In genomic region chr14:67573451-67573995, GRCm38 (mm10) we compare ENCODE assay signal across 25 mouse cellular contexts.
A peak's percentile ranks its signal among the peaks of the same experiment; 100 is the strongest.
DNase-seq lines count a peak whose midpoint lies in the region; ATAC-seq and TF ChIP-seq lines count a peak whose summit lies in the region.
"Had no signal": no experiment of that assay in that cellular context is flagged by ENCODE, and none has a peak within 500 bp of the region (broad histone marks: within the 10 kb centered on the region; RNA-seq: fewer than 3 reads in every experiment).

No protein-coding gene starts in this region.

- no peaks in the 10 kb centered on the region for H3K9me3 ChIP-seq in embryonic facial prominence, embryonic 10.5 days
- H3K9me3 ChIP-seq in embryonic facial prominence, embryonic 14.5 days (ENCODE audit: control insufficient read depth, low read length), result no peaks in the 10 kb centered on the region
- no peaks in the 10 kb centered on the region for H3K9me3 ChIP-seq in hindbrain, embryonic 10.5 days
- no peaks in the 10 kb centered on the region for H3K9me3 ChIP-seq in hindbrain, postnatal 0 days (ENCODE audit: low read length)
- H3K9me3 ChIP-seq: embryonic facial prominence, embryonic 13.5 days; forebrain, embryonic 10.5 days; forebrain, embryonic 13.5 days; heart, embryonic 10.5 days; heart, embryonic 13.5 days; hindbrain, embryonic 13.5 days had no signal

- no peak for TF ChIP-seq CTCF in hindbrain, postnatal 0 days (IDR thresholded peaks at IDR 0.05; ENCODE audit: low read depth)

- peaks cover 69% of the 10 kb centered on the region for H3K27me3 ChIP-seq in embryonic facial prominence, embryonic 10.5 days (replicated peaks; ENCODE audit: low read depth, poor library complexity, severe bottlenecking)
- peaks cover 13% of the 10 kb centered on the region; the same call in 1 of the 2 replicates for H3K27me3 ChIP-seq in embryonic facial prominence, embryonic 14.5 days (replicated peaks; ENCODE audit: control insufficient read depth, insufficient read depth, low read length)
- peaks cover 56% of the 10 kb centered on the region for H3K27me3 ChIP-seq in hindbrain, embryonic 10.5 days (ENCODE audit: insufficient read depth, poor library complexity, severe bottlenecking)
- no peaks in the 10 kb centered on the region for H3K27me3 ChIP-seq in hindbrain, postnatal 0 days (ENCODE audit: insufficient read depth, low read length)

- H3K36me3 ChIP-seq in embryonic facial prominence, embryonic 10.5 days (replicated peaks), result no peaks in the 10 kb centered on the region
- no peaks in the 10 kb centered on the region for H3K36me3 ChIP-seq in embryonic facial prominence, embryonic 14.5 days (ENCODE audit: control insufficient read depth, insufficient read depth, low read length)
- H3K36me3 ChIP-seq in hindbrain, embryonic 10.5 days, result no peaks in the 10 kb centered on the region
- no peaks in the 10 kb centered on the region for H3K36me3 ChIP-seq in hindbrain, postnatal 0 days (ENCODE audit: insufficient read depth, low read length)
- H3K36me3 ChIP-seq: embryonic facial prominence, embryonic 13.5 days; forebrain, embryonic 10.5 days; heart, embryonic 10.5 days; heart, embryonic 13.5 days; hindbrain, embryonic 13.5 days had no signal

- no peak overlapping the region for H3K27ac ChIP-seq in embryonic facial prominence, embryonic 10.5 days (replicated peaks)
- no peak overlapping the region for H3K27ac ChIP-seq in embryonic facial prominence, embryonic 14.5 days (replicated peaks; ENCODE audit: low read depth, low read length)
- H3K27ac ChIP-seq in hindbrain, embryonic 10.5 days, result no peak overlapping the region
- no peak overlapping the region for H3K27ac ChIP-seq in hindbrain, postnatal 0 days
- H3K27ac ChIP-seq: embryonic facial prominence, embryonic 13.5 days; forebrain, embryonic 10.5 days; forebrain, embryonic 13.5 days; heart, adult 2 months; heart, embryonic 10.5 days; heart, embryonic 13.5 days; hindbrain, embryonic 13.5 days had no signal

- 0 out of 2 replicates have a peak, but pooled peaks have one; percentile 22 for ATAC-seq in embryonic facial prominence, embryonic 14.5 days (ENCODE audit: low read depth)
- no peak for ATAC-seq in hindbrain, postnatal 0 days
- ATAC-seq: activated CD4-positive, CD25-positive, alpha-beta regulatory T cell, adult 4 months; forebrain, embryonic 13.5 days; forebrain, embryonic 16.5 days; hindbrain, embryonic 16.5 days; inflammation-experienced regulatory T-cells, adult 6 months; intestine, embryonic 16.5 days had no signal

- no peak overlapping the region for H3K4me3 ChIP-seq in embryonic facial prominence, embryonic 10.5 days
- H3K4me3 ChIP-seq in embryonic facial prominence, embryonic 14.5 days (ENCODE audit: low read depth, low read length), result no peak overlapping the region
- no peak overlapping the region for H3K4me3 ChIP-seq in hindbrain, embryonic 10.5 days
- H3K4me3 ChIP-seq in hindbrain, postnatal 0 days (ENCODE audit: low read length), result no peak overlapping the region
- H3K4me3 ChIP-seq: embryonic facial prominence, embryonic 13.5 days; forebrain, embryonic 10.5 days; forebrain, embryonic 13.5 days; heart, adult 2 months; heart, embryonic 10.5 days; heart, embryonic 13.5 days; hindbrain, embryonic 13.5 days had no signal

- no peak overlapping the region for H3K9ac ChIP-seq in embryonic facial prominence, embryonic 14.5 days (ENCODE audit: low read depth, low read length)
- no peak overlapping the region for H3K9ac ChIP-seq in hindbrain, postnatal 0 days (replicated peaks; ENCODE audit: low read length)
- H3K9ac ChIP-seq: embryonic facial prominence, embryonic 13.5 days; forebrain, embryonic 13.5 days; heart, embryonic 13.5 days; hindbrain, embryonic 13.5 days had no signal

- WGBS in embryonic facial prominence, embryonic 10.5 days, result 35% methylated on average over 12 of the region's 12 CpGs
- 40% methylated on average over 12 of the region's 12 CpGs for WGBS in embryonic facial prominence, embryonic 14.5 days
- WGBS in hindbrain, embryonic 10.5 days, result 65% methylated on average over 12 of the region's 12 CpGs
- 83% methylated on average over 12 of the region's 12 CpGs for WGBS in hindbrain, postnatal 0 days

- peaks cover 52% of the 10 kb centered on the region for H3K4me1 ChIP-seq in embryonic facial prominence, embryonic 10.5 days
- peaks cover 30% of the 10 kb centered on the region for H3K4me1 ChIP-seq in embryonic facial prominence, embryonic 14.5 days (ENCODE audit: control insufficient read depth, insufficient read depth, low read length)
- peaks cover 26% of the 10 kb centered on the region for H3K4me1 ChIP-seq in hindbrain, embryonic 10.5 days (replicated peaks)
- H3K4me1 ChIP-seq in hindbrain, postnatal 0 days (ENCODE audit: insufficient read depth, low read length), result peaks cover 7% of the 10 kb centered on the region; the same call in 1 of the 2 replicates

- H3K4me2 ChIP-seq in embryonic facial prominence, embryonic 14.5 days (ENCODE audit: low read depth, low read length), result no peak overlapping the region
- H3K4me2 ChIP-seq in hindbrain, postnatal 0 days (ENCODE audit: low read depth, low read length), result no peak overlapping the region
- H3K4me2 ChIP-seq: embryonic facial prominence, embryonic 13.5 days; forebrain, embryonic 13.5 days; heart, embryonic 13.5 days; hindbrain, embryonic 13.5 days had no signal

- peak; percentile 49 for DNase-seq in embryo, embryonic 10 days (ENCODE audit: low spot score)
- DNase-seq in embryo, embryonic 9.5 days (ENCODE audit: extremely low spot score), result no peak
- peak; percentile 41 for DNase-seq in embryonic facial prominence, embryonic 10.5 days (ENCODE audit: low spot score)
- DNase-seq in embryonic facial prominence, embryonic 14.5 days (ENCODE audit: low spot score), result no peak
- no peak for DNase-seq in hindbrain, embryonic 10.5 days (ENCODE audit: low spot score)
- DNase-seq in cerebellum, adult 9-10 months, result no peak
- no peak for DNase-seq in hindbrain, postnatal 0 days (ENCODE audit: low spot score)
- DNase-seq: adrenal gland, adult 8-10 months; adrenal gland, postnatal 25 days; cerebellum, adult 11-12 months; cerebellum, adult 8-10 months; gastrocnemius, postnatal 10 days; gastrocnemius, postnatal 36 days had no signal

Comparison
In these comparisons a context has a peak if more than half of its experiments do, and no peak if none do; other contexts are left out.
1. DNase-seq: peak in embryo, embryonic 10 days (single experiment) and embryonic facial prominence, embryonic 10.5 days (single experiment); none in embryo, embryonic 9.5 days (single experiment), embryonic facial prominence, embryonic 14.5 days (single experiment), hindbrain, embryonic 10.5 days (single experiment), cerebellum, adult 9-10 months (single experiment) and hindbrain, postnatal 0 days (single experiment).